Mouse (Mus musculus) left cerebral cortex, adult 11 months (tissue): ENCODE results near the gene Pifo.
"Not testable (repeated sequence)": the region's sequence is repeated elsewhere in the genome, so short reads cannot be mapped to it uniquely, and the experiment has no call there.

Experiments
- DNase-seq: peaks from one replicate; pipeline ENCODE4 v3.0.0; 2022; ENCODE audit warnings: low spot score

Pifo gene

DNA sequence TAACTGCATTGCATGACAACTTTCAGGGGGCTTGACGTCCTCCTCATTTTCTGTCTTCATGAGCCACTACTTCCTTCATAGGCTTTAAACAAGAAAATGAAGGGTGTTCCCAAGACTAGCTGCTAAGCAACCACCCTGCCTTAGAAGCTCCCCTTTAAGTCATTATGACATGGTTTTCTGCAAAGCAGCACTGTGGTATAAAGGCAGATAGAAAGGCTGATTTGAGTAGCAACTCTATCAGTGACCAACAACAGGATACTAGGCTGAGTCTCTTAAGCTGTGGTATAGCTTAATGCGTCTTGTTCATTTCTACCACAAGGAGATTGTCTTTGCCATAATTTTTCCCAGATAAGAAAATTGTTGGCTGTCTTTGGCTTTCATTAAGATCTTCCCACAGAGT lies at the start of gene Pifo:
Gene Pifo (minus strand): TSS at position 101 of the 400 bp plus-strand sequence.
- no peak for DNase-seq

GRCm38 (mm10) chr3:106057966-106058365 lies 43.5 kb upstream of the Pifo start:
- no peak for DNase-seq

- no peak for DNase-seq
Observed at GRCm38 (mm10) chr3:106051896-106052295, 37.5 kb upstream of the Pifo start.

GRCm38 (mm10) chr3:106040306-106040705 lies 25.9 kb upstream of the Pifo start:
- DNase-seq: no peak

- no peak for DNase-seq
Observed at GRCm38 (mm10) chr3:106032781-106033180, 18.3 kb upstream of the Pifo start, which contains the start of gene Chil5. Chil5 (minus strand) TSS chr3:106032814.

DNA sequence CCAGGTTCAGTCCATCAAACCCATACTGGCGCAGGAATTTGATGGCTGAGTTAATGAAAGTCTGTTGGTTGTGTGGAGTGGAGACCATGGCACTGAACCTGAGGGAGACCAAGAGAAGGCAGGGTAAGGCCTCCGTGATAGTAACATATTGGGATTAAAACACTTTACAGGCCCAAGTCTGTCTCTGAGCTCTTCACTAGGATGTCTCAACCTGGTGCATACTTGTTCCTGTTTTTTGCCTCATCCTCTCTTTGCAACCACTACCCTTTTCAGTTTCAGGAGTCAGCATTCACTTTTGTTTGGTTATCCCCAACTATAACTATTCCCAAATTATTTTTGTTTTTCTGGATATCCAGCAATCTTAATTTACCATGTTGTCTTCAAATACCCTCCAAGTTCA lies 9.7 kb upstream of the Pifo start:
- DNase-seq: no peak

DNA sequence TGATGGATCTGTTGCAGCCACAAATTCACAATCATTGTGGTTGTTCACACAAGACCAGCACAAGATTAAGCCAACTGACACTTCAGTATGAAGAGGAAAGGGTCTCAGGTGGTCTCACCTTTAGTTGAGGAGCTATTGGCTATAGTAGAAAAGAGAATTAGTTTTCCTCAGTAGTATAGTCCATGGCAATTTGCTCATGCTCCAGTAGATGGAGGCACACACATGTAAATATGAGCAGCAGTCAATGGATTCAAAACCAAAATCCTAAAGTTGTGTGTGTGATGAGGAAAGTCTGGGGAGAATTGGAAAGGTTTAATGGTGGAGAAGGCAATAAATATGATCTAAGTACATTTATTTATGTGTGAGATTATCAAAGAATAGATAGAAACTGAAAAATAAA lies 7.4 kb upstream of the Pifo start:
- no peak for DNase-seq

DNA sequence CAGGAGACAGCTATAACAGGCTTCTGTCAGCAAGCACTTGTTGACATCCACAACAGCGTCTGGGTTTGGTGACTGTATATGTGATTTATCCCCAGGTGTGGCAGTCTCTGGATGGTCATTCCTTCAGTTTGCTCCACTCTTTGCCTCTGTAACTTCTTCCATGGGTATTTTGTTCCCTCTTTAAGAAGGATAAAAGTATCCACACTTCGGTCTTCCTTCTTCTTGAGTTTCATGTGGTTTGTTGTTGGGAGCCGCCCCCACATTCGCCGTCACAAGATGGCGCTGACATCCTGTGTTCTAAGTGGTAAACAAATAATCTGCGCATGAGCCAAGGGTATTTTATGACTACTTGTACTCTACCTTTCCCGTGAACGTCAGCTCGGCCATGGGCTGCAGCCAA lies 11.1 kb downstream of the Pifo start:
- DNase-seq: not testable (repeated sequence)

DNA sequence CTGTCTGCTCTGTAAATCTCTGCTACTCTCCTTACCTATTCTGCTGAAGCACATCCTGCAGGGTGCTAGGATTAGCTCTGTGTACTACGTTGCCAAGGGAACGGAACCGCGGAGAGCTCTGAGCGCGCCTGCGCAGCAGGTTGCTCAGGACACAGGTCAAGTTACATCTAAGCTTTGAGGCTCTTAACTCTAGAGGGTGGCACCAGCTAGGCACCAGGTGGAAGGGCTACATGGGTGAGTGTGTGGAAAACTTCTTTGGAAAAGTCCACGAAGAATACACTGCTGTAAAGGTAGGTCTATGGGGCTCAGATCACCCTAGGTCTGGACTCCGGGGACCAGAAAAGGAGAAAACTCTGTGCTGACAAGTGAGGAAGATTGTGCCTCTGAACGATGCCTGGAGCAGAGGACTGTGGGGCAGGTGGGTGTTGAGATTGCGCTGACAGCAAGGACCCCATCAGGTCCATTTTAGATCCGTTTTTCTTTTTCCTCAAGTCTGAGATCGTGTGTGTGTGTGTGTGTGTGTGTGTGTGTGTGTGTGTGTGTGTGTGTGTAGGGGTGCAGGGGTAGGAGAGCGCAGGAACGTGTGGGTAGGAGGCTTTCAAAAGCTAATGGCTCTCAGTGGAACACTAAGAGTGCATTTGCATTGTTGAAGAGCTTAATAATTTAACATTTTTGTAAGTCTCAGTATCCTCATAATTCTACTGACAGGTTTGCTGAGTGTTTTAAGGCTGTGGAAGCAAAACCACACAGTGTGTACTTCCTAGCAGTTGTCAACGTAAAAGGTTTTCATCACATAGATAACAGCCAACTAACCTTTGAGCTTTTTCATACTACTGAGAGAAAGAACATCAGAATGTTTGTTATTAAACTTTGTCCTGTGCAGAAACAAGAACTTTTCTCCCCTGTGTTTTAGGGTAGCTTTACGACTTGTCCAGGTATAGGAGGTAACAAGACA lies 12.8 kb downstream of the Pifo start:
- DNase-seq: peak; percentile 22

DNA sequence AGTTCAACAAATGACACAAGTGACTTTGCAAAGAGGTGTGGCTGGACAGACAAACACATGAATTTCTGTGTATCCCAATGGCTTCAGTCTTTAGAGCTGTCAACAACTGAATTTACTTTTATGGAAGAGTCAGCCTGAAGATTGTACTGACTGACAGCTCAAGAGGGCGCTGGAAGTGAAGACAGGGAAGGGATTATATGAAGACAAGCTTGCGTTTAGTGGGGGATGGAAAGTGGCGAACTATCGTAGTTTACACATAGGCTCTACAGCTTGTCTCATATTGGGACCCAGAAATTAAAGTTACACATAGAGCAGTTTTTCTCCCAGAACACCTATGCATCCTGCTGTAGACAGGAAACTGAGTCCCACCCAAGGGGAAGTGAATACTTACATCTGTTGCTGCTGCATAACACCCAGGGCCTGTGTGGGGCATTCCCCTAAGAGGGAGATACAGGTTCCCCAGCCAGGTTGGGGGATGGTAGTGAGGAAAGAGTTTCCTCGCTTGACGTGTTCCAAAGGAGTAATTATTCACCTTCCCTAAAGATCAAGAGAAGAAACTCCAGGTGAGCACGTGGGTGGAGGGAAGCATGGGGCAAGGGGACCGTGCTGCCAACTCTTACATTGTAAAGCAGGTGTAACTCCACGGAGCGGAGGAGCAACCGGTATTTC lies 13.6 kb downstream of the Pifo start:
- DNase-seq: no peak

DNA sequence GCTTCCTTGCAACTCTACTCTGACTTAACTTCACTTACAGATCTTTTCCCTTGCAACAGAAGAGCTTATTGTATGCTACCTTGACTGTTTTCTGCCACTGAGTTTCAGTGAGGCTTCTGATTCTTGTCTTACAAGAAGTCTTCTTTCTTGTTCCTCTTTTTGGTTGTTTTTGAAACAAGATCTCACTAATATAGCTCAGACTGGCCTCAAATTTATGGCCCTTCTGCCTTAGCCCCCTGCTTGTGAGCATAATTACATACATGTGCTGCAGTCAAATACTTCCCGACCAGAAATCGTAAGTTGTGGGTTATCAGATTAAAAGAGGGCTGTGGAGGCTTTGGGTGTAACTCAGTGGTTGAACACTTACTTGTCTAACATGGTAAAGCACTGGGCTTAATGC lies 19.7 kb downstream of the Pifo start:
- no peak for DNase-seq

DNA sequence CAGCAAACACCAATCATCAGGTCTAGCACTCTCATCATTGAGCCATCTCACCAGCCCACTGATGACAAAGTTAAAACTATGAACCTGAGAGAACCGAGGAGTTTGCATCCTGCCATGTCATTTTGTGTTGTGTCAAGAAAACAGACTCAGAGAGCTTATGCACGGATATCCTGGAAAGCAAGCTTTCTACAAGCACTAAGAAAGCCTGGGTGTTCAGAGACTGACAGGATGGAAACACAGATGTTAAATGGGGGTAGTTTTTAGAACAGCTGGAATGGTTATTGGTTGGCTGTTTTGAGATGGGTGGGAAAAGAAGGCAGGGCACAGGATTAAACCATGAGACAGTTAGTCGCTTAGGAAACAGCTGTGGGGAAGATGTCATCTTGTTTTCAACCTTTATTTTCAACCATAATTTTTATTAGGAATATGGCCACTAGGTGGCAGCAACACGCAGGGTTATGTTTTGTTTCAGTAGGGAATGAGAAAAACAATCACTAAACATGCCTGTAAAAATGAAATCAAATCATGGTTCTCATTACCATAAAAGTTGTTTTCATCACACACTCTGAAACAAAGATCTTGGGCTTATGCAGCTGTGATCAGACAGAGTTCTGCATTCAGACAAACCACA lies 22.7 kb downstream of the Pifo start:
- DNase-seq: peak; percentile 16

DNA sequence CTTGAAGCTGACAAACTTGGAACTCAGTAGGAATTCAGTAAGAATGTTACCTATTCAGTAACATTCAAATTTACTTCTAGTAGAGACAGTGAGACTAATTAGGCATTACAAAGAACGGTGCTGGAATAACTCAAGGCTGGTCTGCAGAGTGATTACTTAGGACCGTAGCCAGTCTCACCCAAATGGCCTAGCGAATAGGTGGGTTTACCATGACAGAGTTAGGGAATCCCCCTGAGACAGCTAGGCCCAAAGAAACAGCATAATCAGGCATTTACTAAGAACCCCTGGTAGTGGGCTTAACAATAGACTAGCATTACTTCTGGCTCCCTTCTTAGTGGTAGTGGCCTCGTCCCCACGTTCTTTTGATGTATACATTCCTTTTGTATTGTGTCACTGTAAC lies 24.8 kb downstream of the Pifo start:
- not testable (repeated sequence) for DNase-seq

- no peak for DNase-seq
Observed at GRCm38 (mm10) chr3:105974174-105974573, 40.3 kb downstream of the Pifo start.

- DNase-seq: no peak
Observed at GRCm38 (mm10) chr3:105973411-105973810, 41.0 kb downstream of the Pifo start, which contains the start of gene Ovgp1. Ovgp1 (plus strand) TSS chr3:105973711.

- no peak for DNase-seq
Observed at GRCm38 (mm10) chr3:105971831-105972446, 42.5 kb downstream of the Pifo start.

- no peak for DNase-seq
Observed at GRCm38 (mm10) chr3:105960700-105961099, 53.7 kb downstream of the Pifo start.

DNA sequence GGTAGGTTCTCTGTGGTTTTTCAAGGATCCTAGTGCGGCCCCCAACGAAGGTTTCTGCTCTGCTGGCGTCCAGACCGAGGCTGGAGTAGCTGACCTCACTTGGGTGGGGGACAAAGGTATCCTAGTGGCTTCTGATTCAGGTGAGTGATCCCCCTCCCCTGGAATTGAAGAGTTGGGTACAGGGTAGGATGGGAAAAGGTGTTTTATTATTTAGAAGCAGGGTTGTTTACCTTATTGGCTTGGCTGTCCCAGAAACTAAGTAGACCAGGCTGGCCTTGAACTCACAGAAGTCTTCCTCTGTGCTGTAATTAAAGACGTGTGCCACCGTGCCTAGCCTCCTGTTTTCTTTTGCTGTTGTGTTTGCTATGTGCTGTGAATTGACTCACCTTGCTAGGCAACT lies 54.4 kb downstream of the Pifo start, which contains the start of gene Atp5f1:
Gene Atp5f1 (minus strand): TSS at position 101 of the 400 bp plus-strand sequence.
- DNase-seq: no peak

DNA sequence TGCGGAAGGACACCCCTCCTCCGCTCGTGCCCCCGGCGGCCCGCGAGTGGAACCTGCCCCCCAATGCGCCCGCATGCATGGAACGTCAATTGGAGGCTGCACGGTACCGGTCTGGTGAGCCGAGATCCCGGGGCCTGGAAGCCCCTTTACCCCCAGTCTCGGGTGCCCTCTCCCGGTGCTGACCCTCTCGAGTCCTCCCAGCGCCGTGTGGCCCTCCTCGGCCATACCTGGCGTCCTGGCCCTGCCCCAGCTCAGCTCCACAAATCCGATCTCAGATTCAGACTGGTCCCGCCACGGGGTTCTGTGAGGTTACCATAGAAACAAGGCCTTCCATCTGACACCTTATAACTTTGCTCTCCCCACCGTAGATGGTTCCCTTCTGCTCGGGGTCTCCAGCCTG lies 54.9 kb downstream of the Pifo start:
- DNase-seq: no peak

DNA sequence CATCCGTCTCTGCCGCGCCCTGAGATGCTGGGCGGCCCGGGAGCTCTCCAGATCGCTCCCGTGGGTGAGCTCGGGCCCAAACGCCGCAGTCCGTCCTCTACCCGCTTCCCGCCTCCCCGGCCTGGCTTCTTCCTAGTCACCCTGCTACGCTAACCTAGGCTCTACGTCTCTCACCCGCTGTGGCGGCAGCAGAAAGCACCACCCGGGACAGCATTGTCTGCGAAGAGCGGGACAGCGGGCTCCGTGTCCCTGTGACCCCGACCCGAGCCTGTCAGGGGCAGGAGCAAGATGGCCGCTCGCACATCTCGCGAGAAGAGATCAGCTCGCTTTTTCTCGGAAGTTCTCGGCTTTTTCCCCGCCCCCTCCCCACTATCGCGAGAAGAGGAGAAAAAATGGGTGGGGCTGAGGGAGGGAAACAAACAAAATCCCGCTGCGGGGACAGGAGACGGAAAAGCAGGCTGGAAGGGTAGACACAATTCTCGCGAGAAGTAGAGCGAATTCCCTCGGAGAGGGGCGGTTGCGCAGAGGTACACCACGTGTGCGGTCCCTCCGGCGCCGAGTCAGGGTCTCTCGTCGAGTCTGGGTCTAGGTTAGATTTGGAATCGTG lies 55.4 kb downstream of the Pifo start, which contains the start of gene Wdr77:
Gene Wdr77 (plus strand): TSS at position 396 of the 607 bp plus-strand sequence.
- DNase-seq: peak; percentile 95

- no peak for DNase-seq
Observed at GRCm38 (mm10) chr3:105958204-105958603, 56.2 kb downstream of the Pifo start.

- no peak for DNase-seq
Observed at GRCm38 (mm10) chr3:105957235-105957634, 57.2 kb downstream of the Pifo start.
